Mouse (Mus musculus) heart, adult 2 months (tissue): Measurements from ENCODE around the gene Timp2. TPM values are rescaled to one million over a fixed set of nuclear protein-coding genes. Genes with fewer than 3 reads are reported as not detected.

Experiments
- DNase-seq, 2 experiments: peaks; one replicate each; pipeline ENCODE4 v3.0.0; 2021
- H3K27ac ChIP-seq: fragments of 200-600 bp; 2 replicates; pipeline ENCODE4 v1.8.1; 2022
- H3K27me3 ChIP-seq: fragments of 200-500 bp; 2 replicates; pipeline ENCODE4 v1.6.1; 2012; ENCODE audit warnings: mild to moderate bottlenecking, low read length, inconsistent platforms, mixed read lengths; ENCODE audit not compliant: control insufficient read depth, insufficient read depth
- H3K36me3 ChIP-seq: fragments of 200-500 bp; 2 replicates; pipeline ENCODE4 v1.6.1; 2012; ENCODE audit warnings: low read length, inconsistent platforms; ENCODE audit not compliant: control insufficient read depth, insufficient read depth
- H3K4me1 ChIP-seq: fragments of 200-500 bp; 2 replicates; pipeline ENCODE4 v1.6.1; 2011; ENCODE audit warnings: low read length; ENCODE audit not compliant: control insufficient read depth, insufficient read depth
- H3K4me3 ChIP-seq: fragments of 200-600 bp; 2 replicates; pipeline ENCODE4 v1.8.1; 2022
- H3K79me2 ChIP-seq: fragments of 200-500 bp; replicated peaks from 2 replicates; pipeline ENCODE4 v1.6.1; 2012; ENCODE audit warnings: mild to moderate bottlenecking, inconsistent platforms, low read length, moderate library complexity, mixed read lengths; ENCODE audit not compliant: control insufficient read depth, insufficient read depth
- H3K9ac ChIP-seq: fragments of 200-500 bp; 2 replicates; pipeline ENCODE4 v1.6.1; 2012; ENCODE audit warnings: low read depth, mild to moderate bottlenecking, control low read depth, inconsistent platforms, low read length, mixed read lengths
- CTCF ChIP-seq: fragments of 200-600 bp; IDR thresholded peaks from 2 replicates; pipeline ENCODE4 v1.8.1; 2022; ENCODE audit warnings: antibody characterized with exemption, mild to moderate bottlenecking, moderate library complexity
- EP300 ChIP-seq: fragments of 200-500 bp; IDR thresholded peaks from 2 replicates; pipeline ENCODE4 v1.6.1; 2011; ENCODE audit warnings: low read depth, low read length, control low read depth; ENCODE audit not compliant: insufficient read depth
- POLR2A ChIP-seq: fragments of 200-500 bp; IDR thresholded peaks from 2 replicates; pipeline ENCODE4 v1.6.1; 2011; ENCODE audit warnings: mild to moderate bottlenecking, low read depth, low read length, control low read depth; ENCODE audit not compliant: insufficient read depth
- WGBS: fragments of 180-500 bp; shearing (Covaris S2); methylation state at CpG from one replicate; pipeline ENCODE4 v1.1.7; 2018; 5-methylcytosine and 5-hydroxymethylcytosine counted together
- intact Hi-C: fragments of 180-260 bp; cut with DNase I; formaldehyde crosslinking; loops from one replicate; pipeline ENCODE4 v1.15.1; 2025
- polyA plus RNA-seq: library from polyadenylated mRNA; depleted of rRNA; stranded (reverse); fragments of >200 nt; gene quantifications from 2 replicates; pipeline ENCODE4 v1.2.3, GENCODE M21; 2012
- total RNA-seq, 2 experiments: library from RNA; stranded (reverse); gene quantifications; 2 replicates each; pipeline ENCODE4 v1.2.3; 2021

Timp2 gene
- total and polyA plus RNA-seq, 3 experiments = 98.9 to 109 (median 99.2) TPM

DNA sequence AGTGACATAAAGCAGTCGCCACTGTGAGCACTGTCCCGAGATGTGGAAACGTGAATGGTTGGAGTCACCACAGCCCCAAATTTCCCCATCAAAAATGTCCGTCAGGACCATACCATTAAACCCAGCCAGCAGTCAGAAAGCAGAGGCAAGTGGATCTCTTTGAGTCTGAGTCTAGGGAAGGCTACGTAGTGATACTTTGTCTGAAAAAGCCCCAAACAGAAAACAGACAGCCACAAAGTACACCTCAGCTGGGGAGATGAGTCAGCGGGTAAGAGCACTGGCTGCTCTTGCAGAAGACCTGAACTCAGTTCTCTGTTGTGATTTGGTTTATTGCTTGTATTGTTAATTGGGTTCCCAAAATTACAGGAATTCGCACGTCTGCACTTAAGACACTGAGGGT is 11.0 kb upstream of the Timp2 start:
- H3K27me3 ChIP-seq = no peaks in the 10 kb centered on the region
- H3K79me2 ChIP-seq = no peaks in the 10 kb centered on the region
- H3K27ac ChIP-seq = no peak overlapping the region
- TF ChIP-seq POLR2A (no peak), CTCF (no peak), EP300 (no peak)
- WGBS = 87% methylated on average over 8 of the region's 8 CpGs
- DNase-seq = no peak
- H3K9ac ChIP-seq = no peak overlapping the region
- H3K4me3 ChIP-seq = no peak overlapping the region
- peaks cover 14% of the 10 kb centered on the region for H3K4me1 ChIP-seq
- no peaks in the 10 kb centered on the region for H3K36me3 ChIP-seq
- intact Hi-C loops = no loop called here

GRCm38 (mm10) chr11:118366108-118366507 is 10.6 kb upstream of the Timp2 start:
- no peaks in the 10 kb centered on the region for H3K27me3 ChIP-seq
- H3K9ac ChIP-seq = no peak overlapping the region
- no peaks in the 10 kb centered on the region for H3K36me3 ChIP-seq
- intact Hi-C loops = no loop called here
- no peak overlapping the region for H3K27ac ChIP-seq
- peak; percentile 29 to 46 for DNase-seq
- H3K4me1 ChIP-seq = peaks cover 15% of the 10 kb centered on the region
- no peaks in the 10 kb centered on the region for H3K79me2 ChIP-seq
- H3K4me3 ChIP-seq = no peak overlapping the region
- 60% methylated on average over 3 of the region's 3 CpGs for WGBS
- TF ChIP-seq EP300 (no peak), POLR2A (no peak), CTCF (no peak)

DNA sequence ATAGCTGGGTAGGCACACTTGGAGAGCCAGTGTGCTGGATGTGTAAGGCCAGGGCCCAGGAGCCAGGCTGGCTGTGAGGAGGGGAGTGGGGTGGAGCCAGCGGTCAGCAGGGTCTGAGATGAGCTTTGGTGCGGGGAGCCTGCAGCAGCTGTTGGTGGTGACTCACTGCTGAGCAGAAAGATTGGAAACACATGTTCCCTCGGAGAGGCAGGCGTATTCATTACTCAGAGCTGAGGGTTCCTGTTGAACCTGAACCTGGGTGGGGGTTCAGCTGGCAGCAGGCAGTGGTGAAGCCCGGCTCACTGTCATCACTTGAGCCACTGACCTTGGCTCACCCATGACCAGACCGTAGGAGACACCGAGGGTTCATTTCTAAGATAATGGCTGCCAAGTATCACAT is 9.6 kb upstream of the Timp2 start:
- WGBS = 54% methylated on average over 7 of the region's 7 CpGs
- no peak overlapping the region for H3K9ac ChIP-seq
- peak; percentile 64 to 75 for DNase-seq
- H3K79me2 ChIP-seq = no peaks in the 10 kb centered on the region
- peak overlapping the region; percentile 40 for H3K27ac ChIP-seq
- H3K36me3 ChIP-seq = no peaks in the 10 kb centered on the region
- peaks cover 21% of the 10 kb centered on the region for H3K4me1 ChIP-seq
- H3K27me3 ChIP-seq = no peaks in the 10 kb centered on the region
- intact Hi-C loops = no loop called here
- H3K4me3 ChIP-seq = no peak overlapping the region
- TF ChIP-seq POLR2A (no peak), CTCF (no peak), EP300 (no peak)

DNA sequence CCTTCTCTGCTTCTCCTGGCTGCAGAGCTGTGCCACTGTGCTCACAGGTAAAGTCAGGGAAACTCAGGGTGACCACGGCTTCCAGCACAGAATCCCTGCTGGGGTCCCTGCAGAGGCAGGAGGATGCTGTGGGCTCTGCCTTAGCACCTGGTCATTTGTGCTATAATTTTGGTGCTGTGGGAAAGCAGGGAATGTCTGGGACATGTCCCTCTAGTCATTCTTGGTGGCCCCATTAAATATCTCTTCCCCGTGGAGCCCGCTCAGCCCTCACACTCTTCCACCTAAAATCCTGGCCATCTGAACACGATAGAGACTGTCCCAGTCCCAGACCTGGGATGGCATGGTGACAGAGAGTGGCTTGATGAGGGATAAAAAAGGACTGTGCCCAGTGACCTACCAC is 8.5 kb upstream of the Timp2 start:
- intact Hi-C loops = no loop called here
- Histone ChIP-seq H3K27ac (peak overlapping the region; percentile 74; the same call in 1 of the 2 replicates), H3K9ac (no peak overlapping the region), H3K36me3 (no peaks in the 10 kb centered on the region), H3K79me2 (no peaks in the 10 kb centered on the region), H3K4me1 (peaks cover 21% of the 10 kb centered on the region), H3K4me3 (no peak overlapping the region), H3K27me3 (no peaks in the 10 kb centered on the region)
- peak in 1 of 2 experiments; percentile 19 for DNase-seq
- TF ChIP-seq EP300 (no peak), CTCF (no peak), POLR2A (no peak)
- 70% methylated on average over 4 of the region's 4 CpGs for WGBS

GRCm38 (mm10) chr11:118362971-118363518 is 7.5 kb upstream of the Timp2 start:
- Histone ChIP-seq H3K27me3 (no peaks in the 10 kb centered on the region), H3K4me3 (no peak overlapping the region), H3K27ac (peak overlapping the region; percentile 74), H3K79me2 (no peaks in the 10 kb centered on the region), H3K36me3 (no peaks in the 10 kb centered on the region), H3K9ac (peak overlapping the region; percentile 60), H3K4me1 (peaks cover 21% of the 10 kb centered on the region)
- 5% methylated on average over 8 of the region's 8 CpGs for WGBS
- TF ChIP-seq CTCF (no peak), EP300 (0 out of 2 replicates have a peak, but pooled peaks have one; percentile 62), POLR2A (peak; percentile 48; the same call in 1 of the 2 replicates)
- intact Hi-C loops = no loop called here
- peak; percentile 78 to 83 for DNase-seq

DNA sequence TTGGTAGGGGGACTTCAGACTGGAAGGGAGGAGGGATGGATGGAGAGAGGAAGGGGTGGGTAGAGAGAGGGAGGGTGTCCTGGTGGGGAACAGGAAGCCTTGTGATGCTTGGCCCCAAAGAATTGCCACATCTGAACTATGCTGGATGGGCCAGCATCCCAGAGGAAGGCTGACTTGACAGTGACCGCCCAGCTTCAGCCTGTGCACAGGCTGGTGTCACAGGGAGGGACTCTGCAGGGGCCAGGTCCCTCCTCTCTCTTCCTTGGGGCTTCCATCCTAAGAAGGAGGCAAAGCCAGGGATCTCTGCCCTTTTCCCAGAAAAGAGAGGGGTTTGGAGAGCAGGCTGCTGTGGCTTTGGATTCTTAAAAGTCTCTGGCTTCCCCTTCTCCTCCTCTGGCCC is 7.0 kb upstream of the Timp2 start:
- peaks cover 21% of the 10 kb centered on the region for H3K4me1 ChIP-seq
- no peaks in the 10 kb centered on the region for H3K27me3 ChIP-seq
- peak overlapping the region; percentile 74 for H3K27ac ChIP-seq
- no peak overlapping the region for H3K4me3 ChIP-seq
- TF ChIP-seq CTCF (no peak), EP300 (no peak), POLR2A (no peak)
- no peaks in the 10 kb centered on the region for H3K36me3 ChIP-seq
- no peaks in the 10 kb centered on the region for H3K79me2 ChIP-seq
- peak; percentile 53 to 67 for DNase-seq
- intact Hi-C loops = no loop called here
- no peak overlapping the region; the same call in 1 of the 2 replicates for H3K9ac ChIP-seq
- 44% methylated on average over 1 of the region's 1 CpGs for WGBS
